Mouse (Mus musculus): ENCODE results near the gene Nek2. TPM values are rescaled to one million over a fixed set of nuclear protein-coding genes. Genes with fewer than 3 reads are reported as not detected.

The Nek2 gene
- polyA plus RNA-seq (2017; shearing (Covaris generic)): 0.86 TPM

DNA sequence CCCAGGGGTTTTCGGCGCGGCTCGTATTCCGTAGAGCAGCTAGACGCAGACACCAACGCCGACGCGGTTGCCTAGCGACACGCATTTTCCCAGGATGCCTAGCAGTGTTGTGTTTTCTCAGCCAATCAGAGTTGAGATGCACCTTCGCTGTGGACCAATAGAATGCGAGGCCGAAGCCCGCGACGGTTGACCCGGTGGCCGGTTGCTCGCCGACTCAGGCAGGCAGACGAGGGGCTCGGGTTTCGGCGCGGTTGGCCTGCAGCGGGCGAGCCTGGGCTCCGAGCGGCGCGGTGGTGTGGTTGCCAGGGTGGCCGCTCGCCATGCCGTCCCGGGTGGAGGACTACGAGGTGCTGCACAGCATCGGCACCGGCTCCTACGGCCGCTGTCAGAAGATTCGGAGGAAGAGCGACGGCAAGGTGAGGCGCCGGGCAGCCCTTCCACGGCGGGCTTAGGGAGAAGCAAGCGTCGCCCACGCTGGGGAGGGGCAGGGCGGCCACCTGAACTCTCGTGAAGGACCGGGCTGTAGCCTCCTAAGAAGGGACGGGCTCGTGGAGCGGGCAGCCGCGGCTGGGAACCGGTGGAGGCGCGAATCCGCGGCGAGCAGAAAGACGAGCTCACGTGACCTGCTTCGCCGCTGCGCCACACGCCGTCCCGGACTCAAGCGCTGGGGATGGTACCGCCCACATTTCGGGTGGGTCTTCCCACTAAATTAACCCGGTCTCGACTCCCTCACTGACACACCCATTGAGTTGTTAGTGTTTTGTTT lies at the start of gene Nek2:
Nek2 (plus strand) TSS at position 119 of the 766 bp plus-strand sequence.

Other genes starting within 250 kb of the Nek2 start
- 7.7 TPM for gene Dtl, start 245.9 kb upstream of the Nek2 start, polyA plus RNA-seq (2017; shearing (Covaris generic))
- 52.8 TPM for gene Ints7, start 245.8 kb upstream of the Nek2 start, polyA plus RNA-seq (2017; shearing (Covaris generic))
- gene Lpgat1, start 103.6 kb upstream of the Nek2 start, polyA plus RNA-seq (2017; shearing (Covaris generic)): 2.7 TPM
- 0.42 TPM for gene Slc30a1, start 85.3 kb downstream of the Nek2 start, polyA plus RNA-seq (2017; shearing (Covaris generic))
- 2.5 TPM for gene Rd3, start 155.9 kb downstream of the Nek2 start, polyA plus RNA-seq (2017; shearing (Covaris generic))

Measured in CD4-positive, CD25-positive, alpha-beta regulatory T cell, adult 9 weeks (primary cell).